Mouse (Mus musculus): ENCODE measurements around the gene Fastkd5.
"Not testable (repeated sequence)": the region's sequence is repeated elsewhere in the genome, so short reads cannot be mapped to it uniquely, and the experiment has no call there.

Gene Fastkd5

GRCm38 (mm10) chr2:130632887-130633675 is 3.3 kb upstream of the Fastkd5 start:
- no peak for DNase-seq

- DNase-seq, result no peak
Observed at GRCm38 (mm10) chr2:130632416-130632815, 2.6 kb upstream of the Fastkd5 start.

- DNase-seq, result no peak
Observed at GRCm38 (mm10) chr2:130629080-130629838, 568 bp downstream of the Fastkd5 start.

- no peak for DNase-seq
Observed at GRCm38 (mm10) chr2:130628424-130628823, 1.4 kb downstream of the Fastkd5 start.

GRCm38 (mm10) chr2:130618972-130619371 is 10.9 kb downstream of the Fastkd5 start:
- DNase-seq, result no peak

- DNase-seq, result peak; percentile 23
Observed at GRCm38 (mm10) chr2:130613091-130613490, 16.7 kb downstream of the Fastkd5 start.

- peak; percentile 38 for DNase-seq
Observed at GRCm38 (mm10) chr2:130602195-130602594, 27.6 kb downstream of the Fastkd5 start.

- DNase-seq, result no peak
Observed at GRCm38 (mm10) chr2:130598399-130598798, 31.4 kb downstream of the Fastkd5 start.

GRCm38 (mm10) chr2:130597601-130598010 is 32.2 kb downstream of the Fastkd5 start:
- DNase-seq, result peak; percentile 24

- no peak for DNase-seq
Observed at GRCm38 (mm10) chr2:130595596-130595995, 34.2 kb downstream of the Fastkd5 start.

GRCm38 (mm10) chr2:130591016-130591415 is 38.8 kb downstream of the Fastkd5 start:
- no peak for DNase-seq

GRCm38 (mm10) chr2:130589761-130590160 is 40.1 kb downstream of the Fastkd5 start:
- no peak for DNase-seq

GRCm38 (mm10) chr2:130589157-130589556 is 40.7 kb downstream of the Fastkd5 start:
- no peak for DNase-seq

- DNase-seq, result no peak
Observed at GRCm38 (mm10) chr2:130588373-130588772, 41.5 kb downstream of the Fastkd5 start.

GRCm38 (mm10) chr2:130586016-130586415 is 43.8 kb downstream of the Fastkd5 start:
- DNase-seq, result no peak

- peak; percentile 44 for DNase-seq
Observed at GRCm38 (mm10) chr2:130583902-130584560, 45.8 kb downstream of the Fastkd5 start.

- no peak for DNase-seq
Observed at GRCm38 (mm10) chr2:130582552-130582951, 47.3 kb downstream of the Fastkd5 start, which contains the start of gene Avp. Avp (minus strand) TSS chr2:130582554.

- DNase-seq, result no peak
Observed at GRCm38 (mm10) chr2:130581201-130581600, 48.6 kb downstream of the Fastkd5 start.

GRCm38 (mm10) chr2:130579791-130580190 is 50.0 kb downstream of the Fastkd5 start:
- DNase-seq, result no peak

GRCm38 (mm10) chr2:130578148-130578547 is 51.7 kb downstream of the Fastkd5 start:
- DNase-seq, result peak; percentile 70

- peak; percentile 48 for DNase-seq
Observed at GRCm38 (mm10) chr2:130577632-130578031, 52.2 kb downstream of the Fastkd5 start.

- no peak for DNase-seq
Observed at GRCm38 (mm10) chr2:130577021-130577420, 52.8 kb downstream of the Fastkd5 start.

GRCm38 (mm10) chr2:130576564-130576963 is 53.3 kb downstream of the Fastkd5 start:
- DNase-seq, result not testable (repeated sequence)
